Mouse (Mus musculus): ENCODE data around the gene Arfgef2.
"Not testable (repeated sequence)": the region's sequence is repeated elsewhere in the genome, so short reads cannot be mapped to it uniquely, and the experiment has no call there.

Arfgef2 gene

GRCm38 (mm10) chr2:166805250-166806172, at the start of gene Arfgef2:
TSS of gene Arfgef2 (plus strand) at chr2:166805588.
- in situ Hi-C loops (cut with MboI, MseI): no loop called here

GRCm38 (mm10) chr2:166757969-166758368, 47.4 kb upstream of the Arfgef2 start:
- in situ Hi-C loops (cut with MboI, MseI): no loop called here

GRCm38 (mm10) chr2:166764051-166764450, 41.3 kb upstream of the Arfgef2 start:
- in situ Hi-C loops (cut with MboI, MseI): no loop called here

GRCm38 (mm10) chr2:166767591-166767990, 37.8 kb upstream of the Arfgef2 start:
- in situ Hi-C loops (cut with MboI, MseI): no loop called here

- in situ Hi-C loops (cut with MboI, MseI): no loop called here
Observed at GRCm38 (mm10) chr2:166771396-166771795, 34.0 kb upstream of the Arfgef2 start.

- in situ Hi-C loops (cut with MboI, MseI): no loop called here
Observed at GRCm38 (mm10) chr2:166773587-166773986, 31.8 kb upstream of the Arfgef2 start.

- in situ Hi-C loops (cut with MboI, MseI): no loop called here
Observed at GRCm38 (mm10) chr2:166774275-166774674, 31.1 kb upstream of the Arfgef2 start.

GRCm38 (mm10) chr2:166775357-166775893, 30.0 kb upstream of the Arfgef2 start:
- in situ Hi-C loops (cut with MboI, MseI): loop anchor here (5.0 kb wide), 1 partner anchor 178 kb away; no protein-coding TSS in a partner anchor

GRCm38 (mm10) chr2:166776272-166776671, 29.1 kb upstream of the Arfgef2 start:
- in situ Hi-C loops (cut with MboI, MseI): loop anchor here (5.0 kb wide), 1 partner anchor 179 kb away; no protein-coding TSS in a partner anchor

GRCm38 (mm10) chr2:166779956-166780355, 25.4 kb upstream of the Arfgef2 start:
- in situ Hi-C loops (cut with MboI, MseI): loop anchor here (5.0 kb wide), 2 partner anchors 53 to 183 kb away; no protein-coding TSS in a partner anchor

- in situ Hi-C loops (cut with MboI, MseI): loop anchor here (5.0 kb wide), 1 partner anchor 54 kb away; no protein-coding TSS in a partner anchor
Observed at GRCm38 (mm10) chr2:166780980-166781578, 24.3 kb upstream of the Arfgef2 start.

- in situ Hi-C loops (cut with MboI, MseI): loop anchor here (5.0 kb wide), 1 partner anchor 57 kb away; no protein-coding TSS in a partner anchor
Observed at GRCm38 (mm10) chr2:166784376-166784775, 21.0 kb upstream of the Arfgef2 start.

- in situ Hi-C loops (cut with MboI, MseI): no loop called here
Observed at GRCm38 (mm10) chr2:166786353-166787004, 18.9 kb upstream of the Arfgef2 start.

GRCm38 (mm10) chr2:166791738-166792137, 13.7 kb upstream of the Arfgef2 start:
- in situ Hi-C loops (cut with MboI, MseI): no loop called here

- in situ Hi-C loops (cut with MboI, MseI): no loop called here
Observed at GRCm38 (mm10) chr2:166792355-166792754, 13.0 kb upstream of the Arfgef2 start, which contains the start of gene Trp53rkb. TSS of gene Trp53rkb (plus strand) at chr2:166792531.

GRCm38 (mm10) chr2:166793542-166794214, 11.7 kb upstream of the Arfgef2 start:
- in situ Hi-C loops (cut with MboI, MseI): not testable (repeated sequence)

GRCm38 (mm10) chr2:166799615-166800472, 5.5 kb upstream of the Arfgef2 start:
- in situ Hi-C loops (cut with MboI, MseI): loop anchor here (5.0 kb wide), 1 partner anchor 1308 kb away; the partner anchor contains the start of gene Trp53rka

- in situ Hi-C loops (cut with MboI, MseI): no loop called here
Observed at GRCm38 (mm10) chr2:166800473-166800857, 4.9 kb upstream of the Arfgef2 start.

GRCm38 (mm10) chr2:166801436-166801835, 4.0 kb upstream of the Arfgef2 start:
- in situ Hi-C loops (cut with MboI, MseI): no loop called here

- in situ Hi-C loops (cut with MboI, MseI): no loop called here
Observed at GRCm38 (mm10) chr2:166803298-166803697, 2.1 kb upstream of the Arfgef2 start.

All from regulatory T cell (primary cell).